Mouse (Mus musculus): ENCODE results near the gene Dcaf1.

- TF ChIP-seq POLR2A (IDR thresholded peaks at IDR 0.05; ENCODE audit: insufficient read depth, low read depth, low read length) (no peak), CTCF (IDR thresholded peaks at IDR 0.05) (no peak)
Measured at GRCm38 (mm10) chr9:106874216-106874615, 52.5 kb downstream of the Dcaf1 start.

All from heart, adult 2 months (tissue).